Mouse (Mus musculus): ENCODE measurements around the gene Rap1gap.

Gene Rap1gap

DNA sequence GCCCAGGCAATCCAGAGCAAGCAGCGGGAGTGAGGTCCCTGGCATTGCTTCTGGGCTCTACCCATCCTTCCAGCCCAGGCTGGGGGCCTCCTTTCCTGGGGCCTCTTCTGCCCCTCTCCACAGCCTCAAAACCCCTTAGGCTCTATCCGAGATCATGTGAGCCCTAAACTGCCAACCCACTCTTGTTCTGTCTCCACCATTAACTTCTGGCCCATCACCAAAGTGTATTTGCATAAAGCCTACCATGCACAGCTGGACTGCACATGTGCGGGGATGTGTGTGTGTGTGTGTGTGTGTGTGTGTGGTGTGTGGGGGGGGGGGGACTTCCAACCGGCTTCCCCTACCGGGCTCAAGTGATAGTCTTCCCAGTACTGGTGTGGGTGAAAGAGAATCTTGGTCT lies 109.5 kb downstream of the Rap1gap start:
- no peak for DNase-seq (ENCODE audit: low spot score in 2 of 2)

- DNase-seq (ENCODE audit: low spot score in 2 of 2): no peak
Observed at GRCm38 (mm10) chr4:137774505-137774904, 110.0 kb downstream of the Rap1gap start.

DNA sequence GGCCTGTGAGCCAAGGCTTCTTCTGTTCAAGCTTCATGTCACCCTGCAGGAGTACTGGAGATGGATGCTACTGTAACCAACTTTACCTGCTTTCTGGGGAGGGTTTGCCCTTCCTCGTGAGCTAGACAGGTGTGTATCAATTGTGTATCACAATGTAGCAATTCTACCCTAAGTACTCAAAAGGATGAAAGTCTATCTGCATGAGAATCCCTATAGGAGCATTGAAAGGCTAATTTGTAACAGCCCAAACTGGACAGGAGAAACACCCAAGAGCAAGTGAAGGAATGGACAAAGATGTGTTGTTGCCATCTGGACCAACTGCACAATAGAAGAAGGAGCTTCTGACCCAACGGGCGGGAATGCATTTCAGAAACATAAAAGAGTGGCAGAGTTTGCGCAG lies 113.3 kb downstream of the Rap1gap start:
- no peak for DNase-seq (ENCODE audit: low spot score in 2 of 2)

- DNase-seq (ENCODE audit: low spot score in 2 of 2): no peak
Observed at GRCm38 (mm10) chr4:137778397-137779184, 114.1 kb downstream of the Rap1gap start.
